24 mouse cellular contexts compared by ENCODE assay signal in genomic region chr11:96859635-96860034, GRCm38 (mm10). TPM values are rescaled to one million over a fixed set of nuclear protein-coding genes. Genes with fewer than 3 reads are reported as not detected.
DNase-seq lines count a peak whose midpoint lies in the region; ATAC-seq and TF ChIP-seq lines count a peak whose summit lies in the region.
"Had no signal": no experiment of that assay in that cellular context is flagged by ENCODE, and none has a peak within 500 bp of the region (broad histone marks: within the 10 kb centered on the region; RNA-seq: fewer than 3 reads in every experiment).

No protein-coding gene starts in this region.

- H3K9ac ChIP-seq in MEL (ENCODE audit: control insufficient read depth, low read depth, low read length, poor library complexity, severe bottlenecking), result no peak overlapping the region
- H3K9ac ChIP-seq: forebrain, embryonic 13.5 days; hindbrain, embryonic 13.5 days; liver, embryonic 14.5 days; lung, embryonic 14.5 days had no signal

- intact Hi-C loops in gastrocnemius, adult 2 months (cut with DNase I), result loop anchor here (5.0 kb wide), 3 partner anchors 82 to 307 kb away; partner anchors contain the start of gene Snx11

- H3K79me2 ChIP-seq in MEL (ENCODE audit: control insufficient read depth, insufficient read depth, low read length, poor library complexity), result no peaks in the 10 kb centered on the region

- TF ChIP-seq POLR2A in MEL (IDR thresholded peaks at IDR 0.05; ENCODE audit: control insufficient read depth in 1 of 2, insufficient read depth in 1 of 2, low read depth in 1 of 2, low read length in 2 of 2, poor library complexity in 1 of 2), result no peak

- TF ChIP-seq EP300 in MEL (IDR thresholded peaks at IDR 0.05; ENCODE audit: low read depth in 1 of 2, low read length in 2 of 2), result no peak

- H3K27ac ChIP-seq in gastrocnemius, adult 2 months, result peak overlapping the region; percentile 92; the same call in 1 of the 2 replicates
- no peak overlapping the region for H3K27ac ChIP-seq in MEL (ENCODE audit: control insufficient read depth, low read depth, low read length)
- H3K27ac ChIP-seq: forebrain, embryonic 13.5 days; hindbrain, embryonic 13.5 days; kidney, postnatal 0 days; liver, embryonic 14.5 days had no signal

- H3K36me3 ChIP-seq in MEL (ENCODE audit: control insufficient read depth in 1 of 2, insufficient read depth in 2 of 2, low read length in 2 of 2), result no peaks in the 10 kb centered on the region
- H3K36me3 ChIP-seq: hindbrain, embryonic 13.5 days had no signal

- no peaks in the 10 kb centered on the region for H3K9me3 ChIP-seq in MEL (replicated peaks; ENCODE audit: insufficient read depth, low read length)
- H3K9me3 ChIP-seq: forebrain, embryonic 13.5 days; hindbrain, embryonic 13.5 days had no signal

- H3K4me3 ChIP-seq in gastrocnemius, adult 2 months, result no peak overlapping the region
- H3K4me3 ChIP-seq in MEL (ENCODE audit: control insufficient read depth in 1 of 2, insufficient read depth in 1 of 2, low read depth in 2 of 2, low read length in 2 of 2), result peak overlapping the region; percentile 30 to 31; a peak in 2 of 4 replicates
- H3K4me3 ChIP-seq: forebrain, embryonic 13.5 days; hindbrain, embryonic 13.5 days had no signal

- peaks cover 3 to 4% of the 10 kb centered on the region in 2 experiments; a peak in 3 of 4 replicates for H3K27me3 ChIP-seq in MEL (ENCODE audit: control insufficient read depth in 1 of 2, insufficient read depth in 2 of 2, low read length in 2 of 2)
- H3K27me3 ChIP-seq: hindbrain, embryonic 13.5 days had no signal

- peaks cover 0 to 10% of the 10 kb centered on the region in 2 experiments; a peak in 1 of 4 replicates for H3K4me1 ChIP-seq in MEL (ENCODE audit: control insufficient read depth in 1 of 2, insufficient read depth in 2 of 2, low read length in 2 of 2)

- no peak for TF ChIP-seq CTCF in gastrocnemius, adult 2 months (IDR thresholded peaks at IDR 0.05)
- no peak for TF ChIP-seq CTCF in MEL (IDR thresholded peaks at IDR 0.05 in 2 of 3, conservative IDR thresholded peaks at IDR 0.05 in 1 of 3; ENCODE audit: control insufficient read depth in 1 of 3, insufficient read depth in 1 of 3, low read depth in 2 of 3, low read length in 3 of 3, poor library complexity in 1 of 3, severe bottlenecking in 1 of 3)

- no peak for TF ChIP-seq RAD21 in MEL (IDR thresholded peaks at IDR 0.05; ENCODE audit: low read depth, low read length)

- no peak for DNase-seq in gastrocnemius, adult 2 months
- DNase-seq in gastrocnemius, postnatal 4 days (ENCODE audit: low spot score in 2 of 2), result no peak
- DNase-seq in 416B (ENCODE audit: low read depth), result peak; percentile 36
- DNase-seq in MEL (ENCODE audit: low read depth, low spot score), result no peak
- DNase-seq in adrenal gland, postnatal 4 days (ENCODE audit: low spot score in 2 of 2), result no peak
- no peak for DNase-seq in thymus, postnatal 4 days
- DNase-seq: adrenal gland, adult 8-10 months; cerebellum, adult 11-12 months; cerebellum, postnatal 10 days; gastrocnemius, postnatal 14 days; heart, adult 11 months; heart, postnatal 4 days; kidney, adult 2 months; kidney, postnatal 4 days; left cerebral cortex, postnatal 4 days; liver; lung, embryonic 14.5 days; lung, postnatal 14 days; thymus, adult 2 months had no signal

- ATAC-seq in inflammation-experienced regulatory T-cells, adult 6 months, result peak; percentile 34
- ATAC-seq: forebrain, embryonic 13.5 days had no signal

TF ChIP-seq in MEL, 35 proteins besides CTCF, POLR2A, EP300 and RAD21:
- TF ChIP-seq GATA1 (IDR thresholded peaks at IDR 0.05; ENCODE audit: low read depth, low read length), result no peak
- TF ChIP-seq JUND (IDR thresholded peaks at IDR 0.05; ENCODE audit: low read depth, low read length), result no peak
- TF ChIP-seq HCFC1 (IDR thresholded peaks at IDR 0.05; ENCODE audit: low read depth, low read length), result no peak
- no peak for TF ChIP-seq ZNF384 (IDR thresholded peaks at IDR 0.05; ENCODE audit: low read depth, low read length)
- no peak for TF ChIP-seq MXI1 (IDR thresholded peaks at IDR 0.05; ENCODE audit: low read depth, low read length)
- no peak for TF ChIP-seq MYC (IDR thresholded peaks at IDR 0.05; ENCODE audit: low read depth, low read length)
- no peak for TF ChIP-seq MAX (IDR thresholded peaks at IDR 0.05; ENCODE audit: low read length)
TF ChIP-seq in MEL: peak in this region for 0.

RNA-seq across cellular contexts. Expression of gene Copz2, which starts 10.0 kb away (rescaled TPM):
- total RNA-seq in gastrocnemius, adult 2 months (2021), result 10 to 100 TPM; 21.4 to 31.0 TPM
- total RNA-seq in gastrocnemius, postnatal 4 days (2021), result 10 to 100 TPM; 71.4 to 77.1 TPM
- 0.95 and 2.1 TPM in 2 replicates for total RNA-seq in MEL (2012; rRNA removed)
- polyA plus RNA-seq in MEL (2012; ENCODE audit: insufficient read depth in 1 of 2, insufficient read length in 2 of 2, low read depth in 1 of 2, low replicate concordance in 2 of 2, missing spikeins in 1 of 2), result 1 to 10 TPM in 1 of 2 experiments, not detected in 1; 6.3 TPM
- polyA plus RNA-seq in inflammation-experienced regulatory T-cells, adult 6 months (2017; shearing (Covaris generic)), result not detected
- 10 to 100 TPM; 53.2 to 62.5 TPM for total RNA-seq in adrenal gland, postnatal 4 days (2021)

RNA-seq across cellular contexts. Expression of gene Nfe2l1, which starts 29.9 kb away (rescaled TPM):
- 100 to 1,000 TPM; 395 to 484 TPM for total RNA-seq in gastrocnemius, adult 2 months (2021)
- 100 to 1,000 TPM; 200 to 204 TPM for total RNA-seq in gastrocnemius, postnatal 4 days (2021)
- 44.8 and 47.0 TPM in 2 replicates for total RNA-seq in MEL (2012; rRNA removed)
- polyA plus RNA-seq in MEL (2012; ENCODE audit: insufficient read depth in 1 of 2, insufficient read length in 2 of 2, low read depth in 1 of 2, low replicate concordance in 2 of 2, missing spikeins in 1 of 2), result 10 to 100 TPM; 37.5 to 66.5 TPM
- polyA plus RNA-seq in inflammation-experienced regulatory T-cells, adult 6 months (2017; shearing (Covaris generic)), result 10 to 100 TPM; 17.8 to 21.4 (median 20.7) TPM
- 100 to 1,000 TPM; 269 to 272 TPM for total RNA-seq in adrenal gland, postnatal 4 days (2021)

RNA-seq across cellular contexts. Expression of gene Cdk5rap3, which starts 56.7 kb away (rescaled TPM):
- 10 to 100 TPM; 21.5 to 24.0 TPM for total RNA-seq in gastrocnemius, adult 2 months (2021)
- 10 to 100 TPM; 39.2 to 45.1 TPM for total RNA-seq in gastrocnemius, postnatal 4 days (2021)
- 45.2 and 48.9 TPM in 2 replicates for total RNA-seq in MEL (2012; rRNA removed)
- polyA plus RNA-seq in MEL (2012; ENCODE audit: insufficient read depth in 1 of 2, insufficient read length in 2 of 2, low read depth in 1 of 2, low replicate concordance in 2 of 2, missing spikeins in 1 of 2), result 10 to 100 TPM in 1 of 2 experiments, not detected in 1; 55.4 TPM
- 100 to 1,000 TPM in 1 of 3 experiments, 10 to 100 TPM in 2; 93.2 to 124 (median 96.9) TPM for polyA plus RNA-seq in inflammation-experienced regulatory T-cells, adult 6 months (2017; shearing (Covaris generic))
- total RNA-seq in adrenal gland, postnatal 4 days (2021), result 10 to 100 TPM; 71.6 to 74.7 TPM
